Mouse (Mus musculus): Measurements from ENCODE around the gene Tagap. TPM values are rescaled to one million over a fixed set of nuclear protein-coding genes. Genes with fewer than 3 reads are reported as not detected.

Gene Tagap
- polyA plus RNA-seq (2012; rRNA removed): 2.1 and 2.6 TPM in 2 replicates

GRCm38 (mm10) chr17:7925413-7926160 lies at the start of gene Tagap:
Gene Tagap, plus strand, starts transcription at chr17:7926000.

GRCm38 (mm10) chr17:7945117-7946052 lies 19.6 kb downstream of the Tagap start, which contains the start of gene Rsph3a:
Gene Rsph3a, plus strand, starts transcription at chr17:7945614.

Other genes starting within 250 kb of the Tagap start
- 0.18 and 0.21 TPM in 2 replicates for gene Fndc1, start 98.7 kb upstream of the Tagap start, polyA plus RNA-seq (2012; rRNA removed)
- 11.9 and 14.1 TPM in 2 replicates for gene Rsph3a, start 19.6 kb downstream of the Tagap start, polyA plus RNA-seq (2012; rRNA removed)
- 0.08 and 0.14 TPM in 2 replicates for gene Gm49673, start 221.8 kb downstream of the Tagap start, polyA plus RNA-seq (2012; rRNA removed)
- gene Rnaset2a, start 222.1 kb downstream of the Tagap start, polyA plus RNA-seq (2012; rRNA removed): 23.4 and 26.2 TPM in 2 replicates
- 4.3 and 4.6 TPM in 2 replicates for gene Fgfr1op, start 239.5 kb downstream of the Tagap start, polyA plus RNA-seq (2012; rRNA removed)

All from liver, embryonic 18 days (tissue).